In the genomic region with DNA sequence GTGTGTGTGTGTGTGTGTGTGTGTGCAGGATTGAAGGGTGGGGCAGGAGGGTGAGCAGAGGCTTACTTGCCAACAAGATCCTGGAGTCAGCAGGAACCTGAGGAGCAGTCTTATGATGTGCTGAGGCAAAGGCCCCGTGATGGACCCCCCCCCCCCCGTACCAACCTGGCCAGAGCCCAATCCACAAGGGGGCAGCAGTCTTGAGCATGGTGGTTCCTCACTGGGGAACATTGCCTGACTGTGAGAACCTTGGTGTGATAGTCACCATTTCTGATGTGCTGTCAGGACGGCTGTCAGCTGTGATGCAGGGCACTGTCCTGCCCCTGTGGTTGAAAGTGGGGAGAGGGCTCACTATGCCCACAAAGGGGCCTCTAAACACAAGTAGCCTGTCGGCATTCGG, we compare ENCODE assay signal across 21 mouse cellular contexts.
DNase-seq lines count a peak whose midpoint lies in the region; ATAC-seq and TF ChIP-seq lines count a peak whose summit lies in the region.
"Had no signal": no experiment of that assay in that cellular context is flagged by ENCODE, and none has a peak within 500 bp of the region (broad histone marks: within the 10 kb centered on the region; RNA-seq: fewer than 3 reads in every experiment).

No protein-coding gene starts in this region.

- no peak for TF ChIP-seq RAD21 in MEL (IDR thresholded peaks at IDR 0.05; ENCODE audit: low read depth, low read length)

- no peak overlapping the region for H3K4me2 ChIP-seq in intestine, postnatal 0 days (replicated peaks; ENCODE audit: low read depth)
- no peak overlapping the region for H3K4me2 ChIP-seq in intestine, embryonic 16.5 days (ENCODE audit: low read depth, low read length)
- no peak overlapping the region for H3K4me2 ChIP-seq in midbrain, postnatal 0 days (ENCODE audit: low read depth, low read length, poor library complexity, severe bottlenecking)
- H3K4me2 ChIP-seq in stomach, postnatal 0 days (replicated peaks; ENCODE audit: low read depth): no peak overlapping the region
- H3K4me2 ChIP-seq: hindbrain, embryonic 14.5 days; limb, embryonic 12.5 days; stomach, embryonic 15.5 days had no signal

- H3K9ac ChIP-seq in intestine, postnatal 0 days (ENCODE audit: low read depth, low read length): no peak overlapping the region
- no peak overlapping the region for H3K9ac ChIP-seq in intestine, embryonic 16.5 days (ENCODE audit: low read depth, low read length)
- no peak overlapping the region for H3K9ac ChIP-seq in midbrain, postnatal 0 days (replicated peaks; ENCODE audit: low read length, poor library complexity, severe bottlenecking)
- no peak overlapping the region for H3K9ac ChIP-seq in MEL (ENCODE audit: control insufficient read depth, low read depth, low read length, poor library complexity, severe bottlenecking)
- H3K9ac ChIP-seq in stomach, postnatal 0 days (ENCODE audit: low read length): no peak overlapping the region
- H3K9ac ChIP-seq: hindbrain, embryonic 14.5 days; limb, embryonic 12.5 days; stomach, embryonic 15.5 days had no signal

- no peak for TF ChIP-seq POLR2A in MEL (IDR thresholded peaks at IDR 0.05; ENCODE audit: control insufficient read depth in 1 of 2, insufficient read depth in 1 of 2, low read depth in 1 of 2, low read length in 2 of 2, poor library complexity in 1 of 2)

- H3K4me1 ChIP-seq in intestine, postnatal 0 days (replicated peaks; ENCODE audit: control insufficient read depth, insufficient read depth, low read length): no peaks in the 10 kb centered on the region
- H3K4me1 ChIP-seq in intestine, embryonic 16.5 days (ENCODE audit: control insufficient read depth, insufficient read depth, low read length): no peaks in the 10 kb centered on the region
- H3K4me1 ChIP-seq in midbrain, postnatal 0 days (ENCODE audit: insufficient read depth, low read length): no peaks in the 10 kb centered on the region
- no peaks in the 10 kb centered on the region for H3K4me1 ChIP-seq in midbrain, embryonic 10.5 days
- no peaks in the 10 kb centered on the region for H3K4me1 ChIP-seq in MEL (ENCODE audit: control insufficient read depth in 1 of 2, insufficient read depth in 2 of 2, low read length in 2 of 2)
- no peaks in the 10 kb centered on the region for H3K4me1 ChIP-seq in stomach, postnatal 0 days (replicated peaks; ENCODE audit: control insufficient read depth, insufficient read depth)
- H3K4me1 ChIP-seq: stomach, embryonic 15.5 days had no signal

- H3K27me3 ChIP-seq in intestine, postnatal 0 days (replicated peaks; ENCODE audit: control insufficient read depth, insufficient read depth, low read length): no peaks in the 10 kb centered on the region
- no peaks in the 10 kb centered on the region for H3K27me3 ChIP-seq in intestine, embryonic 16.5 days (replicated peaks; ENCODE audit: control insufficient read depth, insufficient read depth, low read length)
- H3K27me3 ChIP-seq in midbrain, postnatal 0 days (ENCODE audit: insufficient read depth, low read length): no peaks in the 10 kb centered on the region
- no peaks in the 10 kb centered on the region for H3K27me3 ChIP-seq in midbrain, embryonic 10.5 days (ENCODE audit: low read depth, poor library complexity, severe bottlenecking)
- H3K27me3 ChIP-seq in MEL (ENCODE audit: control insufficient read depth in 1 of 2, insufficient read depth in 2 of 2, low read length in 2 of 2): no peaks in the 10 kb centered on the region
- H3K27me3 ChIP-seq in stomach, postnatal 0 days (ENCODE audit: control insufficient read depth, insufficient read depth, low read length): no peaks in the 10 kb centered on the region
- H3K27me3 ChIP-seq: limb, embryonic 12.5 days; stomach, embryonic 15.5 days had no signal

- ATAC-seq in intestine, postnatal 0 days: no peak
- ATAC-seq in intestine, embryonic 16.5 days: no peak
- ATAC-seq in midbrain, postnatal 0 days (ENCODE audit: low FRiP score): no peak
- no peak for ATAC-seq in stomach, postnatal 0 days (ENCODE audit: low FRiP score, low TSS enrichment)
- ATAC-seq: activated CD4-positive, CD25-positive, alpha-beta regulatory T cell, adult 4 months; midbrain, embryonic 16.5 days had no signal

- peak; percentile 52 for TF ChIP-seq CTCF in intestine, postnatal 0 days (IDR thresholded peaks at IDR 0.05; ENCODE audit: low read depth)
- TF ChIP-seq CTCF in midbrain, postnatal 0 days (IDR thresholded peaks at IDR 0.05): peak; percentile 22; the same call in 1 of the 2 replicates
- peak in 2 of 3 experiments; percentile 11 to 16; a peak in 1 of 6 replicates for TF ChIP-seq CTCF in MEL (IDR thresholded peaks at IDR 0.05 in 2 of 3, conservative IDR thresholded peaks at IDR 0.05 in 1 of 3; ENCODE audit: control insufficient read depth in 1 of 3, insufficient read depth in 1 of 3, low read depth in 2 of 3, low read length in 3 of 3, poor library complexity in 1 of 3, severe bottlenecking in 1 of 3)
- TF ChIP-seq CTCF in stomach, postnatal 0 days (IDR thresholded peaks at IDR 0.05; ENCODE audit: low read depth): peak; percentile 45; the same call in 1 of the 2 replicates

- no peaks in the 10 kb centered on the region for H3K36me3 ChIP-seq in intestine, postnatal 0 days (ENCODE audit: control insufficient read depth, insufficient read depth)
- H3K36me3 ChIP-seq in intestine, embryonic 16.5 days (ENCODE audit: control insufficient read depth, insufficient read depth, low read length): no peaks in the 10 kb centered on the region
- no peaks in the 10 kb centered on the region for H3K36me3 ChIP-seq in midbrain, postnatal 0 days (ENCODE audit: insufficient read depth, low read length)
- no peaks in the 10 kb centered on the region for H3K36me3 ChIP-seq in midbrain, embryonic 10.5 days
- H3K36me3 ChIP-seq in MEL (ENCODE audit: control insufficient read depth in 1 of 2, insufficient read depth in 2 of 2, low read length in 2 of 2): no peaks in the 10 kb centered on the region
- no peaks in the 10 kb centered on the region for H3K36me3 ChIP-seq in stomach, postnatal 0 days (ENCODE audit: control insufficient read depth, insufficient read depth, low read length)
- H3K36me3 ChIP-seq: limb, embryonic 12.5 days; stomach, embryonic 15.5 days had no signal

- no peak overlapping the region for H3K27ac ChIP-seq in intestine, postnatal 0 days (ENCODE audit: low read depth, low read length)
- H3K27ac ChIP-seq in intestine, embryonic 16.5 days (ENCODE audit: low read length): no peak overlapping the region
- no peak overlapping the region for H3K27ac ChIP-seq in midbrain, postnatal 0 days (ENCODE audit: low read depth, low read length)
- H3K27ac ChIP-seq in midbrain, embryonic 10.5 days (replicated peaks): no peak overlapping the region
- H3K27ac ChIP-seq in MEL (ENCODE audit: control insufficient read depth, low read depth, low read length): no peak overlapping the region
- H3K27ac ChIP-seq in stomach, postnatal 0 days (replicated peaks): no peak overlapping the region
- H3K27ac ChIP-seq: hindbrain, embryonic 14.5 days; limb, embryonic 12.5 days; stomach, embryonic 15.5 days had no signal

- no peaks in the 10 kb centered on the region for H3K9me3 ChIP-seq in intestine, postnatal 0 days (ENCODE audit: control insufficient read depth)
- H3K9me3 ChIP-seq in intestine, embryonic 16.5 days (ENCODE audit: control insufficient read depth, low read length): no peaks in the 10 kb centered on the region
- H3K9me3 ChIP-seq in midbrain, postnatal 0 days (ENCODE audit: low read length): no peaks in the 10 kb centered on the region
- H3K9me3 ChIP-seq in midbrain, embryonic 10.5 days (replicated peaks): no peaks in the 10 kb centered on the region
- H3K9me3 ChIP-seq in MEL (replicated peaks; ENCODE audit: insufficient read depth, low read length): no peaks in the 10 kb centered on the region
- H3K9me3 ChIP-seq in stomach, postnatal 0 days (ENCODE audit: control insufficient read depth, low read length): no peaks in the 10 kb centered on the region
- H3K9me3 ChIP-seq: limb, embryonic 12.5 days; stomach, embryonic 15.5 days had no signal

- no peak for TF ChIP-seq EP300 in MEL (IDR thresholded peaks at IDR 0.05; ENCODE audit: low read depth in 1 of 2, low read length in 2 of 2)
- no peak for TF ChIP-seq EP300 in stomach, postnatal 0 days (optimal IDR thresholded peaks at IDR 0.05)

- no peaks in the 10 kb centered on the region for H3K79me2 ChIP-seq in MEL (ENCODE audit: control insufficient read depth, insufficient read depth, low read length, poor library complexity)

- no peak for DNase-seq in midbrain, postnatal 0 days (ENCODE audit: low spot score)
- DNase-seq in midbrain, embryonic 10.5 days (ENCODE audit: low spot score): no peak
- no peak for DNase-seq in MEL (ENCODE audit: low read depth, low spot score)
- no peak for DNase-seq in stomach, postnatal 0 days (ENCODE audit: low spot score)
- no peak for DNase-seq in cerebellum, adult 11 months
- DNase-seq: adrenal gland, postnatal 14 days; cerebellum, adult 9-11 months; gastrocnemius, postnatal 14 days; heart, postnatal 14 days; kidney, adult 2 months; kidney, postnatal 36 days; layer of hippocampus, adult 9-11 months; lung, adult 2 months; spleen, adult 18-20 months had no signal

- WGBS in intestine, postnatal 0 days: 79% methylated on average over 5 of the region's 5 CpGs
- 88% methylated on average over 5 of the region's 5 CpGs for WGBS in intestine, embryonic 16.5 days
- 75% methylated on average over 5 of the region's 5 CpGs for WGBS in midbrain, postnatal 0 days
- 90% methylated on average over 5 of the region's 5 CpGs for WGBS in midbrain, embryonic 10.5 days
- WGBS in stomach, postnatal 0 days: 89% methylated on average over 5 of the region's 5 CpGs

- H3K4me3 ChIP-seq in intestine, postnatal 0 days (ENCODE audit: low read depth, low read length): no peak overlapping the region
- H3K4me3 ChIP-seq in intestine, embryonic 16.5 days (ENCODE audit: low read length): no peak overlapping the region
- H3K4me3 ChIP-seq in midbrain, postnatal 0 days (ENCODE audit: low read depth, low read length): no peak overlapping the region
- H3K4me3 ChIP-seq in midbrain, embryonic 10.5 days: no peak overlapping the region
- H3K4me3 ChIP-seq in MEL (ENCODE audit: control insufficient read depth in 1 of 2, insufficient read depth in 1 of 2, low read depth in 2 of 2, low read length in 2 of 2): no peak overlapping the region
- H3K4me3 ChIP-seq in stomach, postnatal 0 days (ENCODE audit: low read depth, low read length): no peak overlapping the region
- H3K4me3 ChIP-seq: limb, embryonic 12.5 days; stomach, embryonic 15.5 days had no signal

TF ChIP-seq in MEL, 35 proteins besides CTCF, POLR2A, EP300 and RAD21:
- peak; percentile 16; the same call in 1 of the 2 replicates for TF ChIP-seq SMC3 (IDR thresholded peaks at IDR 0.05; ENCODE audit: low read depth, low read length)
- TF ChIP-seq ELF1 (IDR thresholded peaks at IDR 0.05; ENCODE audit: low read depth, low read length): no peak
